Mouse (Mus musculus): Measurements from ENCODE around the gene Fam98a.
A peak's percentile ranks its signal among the peaks of the same experiment; 100 is the strongest.

The Fam98a gene

DNA sequence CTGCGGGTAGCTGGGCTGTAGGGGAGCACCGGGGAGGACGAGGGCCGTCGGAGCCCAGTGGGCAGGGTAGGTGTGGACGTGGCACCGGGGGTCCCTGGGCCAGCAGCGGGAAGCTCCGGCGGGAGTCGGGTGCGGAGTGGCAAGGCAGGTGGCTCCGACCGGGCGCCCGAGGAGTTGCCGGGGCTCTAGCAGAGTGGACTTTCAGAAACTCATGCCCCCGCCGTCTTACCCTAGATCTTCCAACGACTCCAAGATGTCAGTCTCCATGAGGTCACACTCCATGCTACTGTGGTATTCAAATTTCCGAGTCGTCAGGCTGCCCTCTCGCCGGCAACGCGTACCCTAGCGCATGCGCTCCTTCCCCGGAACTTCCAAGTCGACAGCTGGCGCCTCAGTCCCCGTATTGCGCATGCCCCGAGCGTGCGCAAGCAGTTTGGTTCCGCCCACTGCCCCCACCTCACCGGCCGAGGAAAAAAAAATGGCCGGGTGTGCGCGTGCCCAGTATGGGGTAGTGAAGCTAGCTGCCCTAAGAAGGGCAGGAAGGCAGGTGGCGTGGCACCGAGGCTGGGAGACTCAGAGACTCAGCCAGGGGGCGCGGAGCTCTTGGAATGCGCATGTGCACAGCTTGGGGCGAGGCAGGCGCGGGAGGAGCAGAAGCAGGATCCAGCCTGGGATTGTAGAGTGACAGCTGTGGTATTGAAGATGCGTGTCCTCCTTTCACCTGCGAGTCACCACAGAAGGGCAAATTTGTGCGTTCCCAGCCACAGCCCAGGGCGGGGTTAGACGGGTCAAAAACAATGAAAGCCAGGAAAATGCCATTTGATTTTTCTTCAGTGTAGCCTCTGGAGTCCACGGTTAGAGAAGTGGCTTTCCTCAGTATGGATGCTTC is at the start of gene Fam98a:
Fam98a (minus strand) TSS at position 435 of the 889 bp plus-strand sequence.
- DNase-seq (ENCODE audit: low spot score) = peak; percentile 100

DNA sequence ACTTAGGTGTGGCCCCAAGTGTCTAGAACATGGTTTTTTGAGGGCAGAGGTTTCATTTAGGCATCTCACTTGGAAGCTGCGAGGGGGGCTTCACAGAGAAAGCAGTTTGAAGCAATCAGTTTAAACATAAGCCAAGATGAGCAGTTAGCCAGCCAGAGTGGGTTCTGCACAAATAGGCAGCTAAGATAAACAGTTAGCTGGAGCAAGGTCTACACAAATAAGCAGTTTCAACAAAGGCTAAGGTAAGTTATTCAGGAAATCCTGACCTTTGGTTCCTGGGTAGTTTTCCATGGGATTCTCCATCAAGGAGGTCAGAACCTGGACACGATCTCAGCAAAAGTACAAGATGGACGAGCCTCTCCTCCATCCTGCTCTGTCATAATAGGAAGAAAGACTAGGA is 46.9 kb upstream of the Fam98a start:
- DNase-seq (ENCODE audit: low spot score) = no peak

DNA sequence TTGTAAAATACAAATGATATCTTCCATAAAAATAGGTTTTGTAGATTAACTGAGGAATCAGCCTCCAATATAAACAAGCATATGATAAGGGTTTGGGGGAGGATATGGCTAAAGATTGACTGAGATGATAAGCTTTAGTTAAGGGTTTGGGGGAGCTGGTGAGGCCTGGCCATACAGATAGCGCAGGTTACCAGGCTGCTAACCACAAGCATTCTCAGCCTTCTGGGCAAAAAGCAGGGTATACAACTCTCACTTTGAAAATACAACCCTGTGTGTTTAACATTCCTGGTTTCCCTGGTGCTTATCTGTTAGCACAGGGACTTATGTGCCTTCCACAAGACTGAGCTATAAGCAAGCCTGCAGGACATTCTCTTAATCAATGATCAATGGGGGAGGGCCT is 31.0 kb upstream of the Fam98a start:
- no peak for DNase-seq (ENCODE audit: low spot score)

DNA sequence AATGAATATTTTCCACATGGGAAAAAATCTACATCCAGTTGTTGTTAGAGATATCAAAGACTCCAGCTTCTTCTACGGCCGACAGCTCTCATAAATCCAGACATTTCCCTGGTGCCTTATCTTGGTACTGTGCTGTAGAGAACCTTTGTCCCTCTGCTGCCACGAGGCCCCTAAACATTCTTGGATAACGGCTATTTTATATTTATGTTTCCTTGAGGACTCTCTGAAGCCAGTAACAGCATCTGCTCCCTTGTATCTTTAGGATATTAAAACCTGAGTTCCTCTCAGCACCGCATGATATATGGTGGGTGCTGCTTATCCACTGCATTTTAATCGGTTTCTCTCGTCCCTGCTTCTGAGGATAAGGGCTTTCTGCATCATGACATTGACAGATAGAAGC is 23.9 kb upstream of the Fam98a start:
- no peak for DNase-seq (ENCODE audit: low spot score)

DNA sequence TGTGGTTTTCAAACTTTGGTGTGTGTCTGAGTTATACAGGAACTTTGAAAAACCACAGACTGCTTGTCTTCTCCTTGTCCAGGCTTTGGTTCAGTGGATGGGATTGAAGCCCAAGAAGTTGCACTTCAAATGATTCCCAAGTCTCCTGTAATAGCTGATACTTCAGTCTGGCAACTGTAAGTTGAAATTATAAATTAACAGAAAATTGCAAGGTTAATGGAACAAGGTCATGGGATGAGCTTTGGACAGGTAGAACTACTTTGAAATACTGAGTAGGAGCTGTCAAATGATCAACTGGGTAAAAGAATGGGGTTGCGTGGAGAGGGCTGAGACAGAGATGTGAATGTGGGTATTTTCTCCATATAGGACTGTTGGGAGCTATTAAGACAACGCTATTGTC is 6.3 kb upstream of the Fam98a start:
- DNase-seq (ENCODE audit: low spot score) = no peak

DNA sequence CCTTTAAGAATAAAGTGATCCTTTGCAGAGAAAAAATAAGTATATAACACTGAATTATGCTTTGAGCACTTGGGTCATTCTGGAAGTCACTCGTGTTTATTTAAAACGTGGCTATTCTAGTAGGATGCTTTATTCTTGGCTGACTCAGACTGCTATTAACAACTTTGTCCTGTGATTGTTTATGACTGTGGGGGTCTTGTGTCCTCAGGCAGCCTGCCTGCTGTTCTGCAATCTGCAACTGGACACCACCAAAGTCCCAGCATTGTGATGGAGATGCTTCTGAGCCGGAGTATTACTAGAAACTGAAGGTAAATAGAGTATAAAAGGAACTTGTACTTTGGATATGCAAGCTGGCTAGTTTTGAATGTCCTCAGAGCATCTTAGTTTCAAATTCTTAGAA is 5.3 kb upstream of the Fam98a start:
- DNase-seq (ENCODE audit: low spot score) = no peak

DNA sequence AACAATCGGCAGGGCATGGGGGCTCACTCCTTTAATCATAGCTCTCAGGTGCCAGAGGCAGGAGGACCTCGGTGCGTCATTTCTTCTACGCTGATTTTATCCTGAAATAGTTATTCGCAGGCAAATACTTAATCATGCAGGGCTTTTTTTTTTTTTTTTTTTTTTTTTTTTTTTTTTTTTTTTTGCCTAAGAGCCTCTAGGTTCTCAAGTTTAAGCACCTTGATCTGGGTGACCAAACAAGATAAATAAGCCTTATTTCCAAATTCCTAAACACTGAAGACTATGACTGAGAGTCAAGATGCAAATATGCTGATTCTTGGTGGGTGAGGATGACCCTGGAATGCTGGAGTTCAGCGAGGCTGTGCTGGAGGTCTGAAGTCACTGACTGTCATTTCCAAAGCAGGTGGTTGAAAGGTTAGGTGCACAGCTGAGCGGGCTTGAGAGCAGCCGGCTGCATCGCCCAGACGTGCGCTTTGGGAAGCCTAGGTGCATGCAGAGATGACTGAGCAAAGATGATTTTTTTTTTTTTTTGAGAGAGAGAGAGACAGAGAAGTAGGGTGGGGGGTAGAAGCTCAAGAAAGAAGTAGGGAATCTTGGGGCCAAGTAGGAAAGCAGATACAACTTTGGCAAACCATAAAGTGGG is 854 bp downstream of the Fam98a start:
- peak; percentile 44 for DNase-seq (ENCODE audit: low spot score)

DNA sequence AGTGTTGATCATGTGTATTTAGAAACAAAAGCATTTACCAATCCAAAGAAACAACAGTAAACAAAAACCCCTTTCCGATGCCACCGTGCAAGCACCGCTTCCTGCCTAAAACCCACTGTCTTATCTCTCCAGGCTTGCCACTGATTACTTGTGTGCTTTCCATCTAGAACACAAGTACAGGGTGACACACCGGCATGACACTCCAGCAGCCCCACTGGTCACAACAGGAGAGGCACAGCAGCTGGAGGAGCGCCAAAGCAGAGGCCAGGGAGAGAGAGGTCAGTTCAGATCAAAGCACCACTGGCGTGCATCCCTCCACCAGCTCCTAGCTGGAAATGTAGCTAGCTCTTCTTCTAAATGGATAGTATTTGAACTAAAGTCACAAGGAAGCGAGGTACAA is 7.5 kb downstream of the Fam98a start:
- DNase-seq (ENCODE audit: low spot score) = no peak

DNA sequence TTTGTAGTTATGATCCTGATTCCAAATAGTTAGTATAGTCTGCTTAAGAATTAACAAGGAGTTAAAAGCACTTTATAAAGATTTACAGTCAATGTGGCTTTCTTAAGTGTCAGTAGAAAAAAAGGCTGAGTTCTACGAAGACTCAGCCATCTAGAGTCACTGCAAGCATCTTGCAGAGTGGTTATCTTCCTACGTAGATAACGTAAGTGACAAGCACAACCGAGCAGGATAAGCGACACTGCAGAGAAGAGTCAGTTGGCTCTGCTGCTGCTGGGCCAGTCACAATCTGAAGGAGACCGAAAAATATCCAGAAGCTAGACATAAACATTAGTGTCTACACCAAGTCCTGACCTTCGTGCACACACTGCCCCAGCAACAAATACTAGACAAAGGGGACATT is 8.3 kb downstream of the Fam98a start:
- DNase-seq (ENCODE audit: low spot score) = no peak

DNA sequence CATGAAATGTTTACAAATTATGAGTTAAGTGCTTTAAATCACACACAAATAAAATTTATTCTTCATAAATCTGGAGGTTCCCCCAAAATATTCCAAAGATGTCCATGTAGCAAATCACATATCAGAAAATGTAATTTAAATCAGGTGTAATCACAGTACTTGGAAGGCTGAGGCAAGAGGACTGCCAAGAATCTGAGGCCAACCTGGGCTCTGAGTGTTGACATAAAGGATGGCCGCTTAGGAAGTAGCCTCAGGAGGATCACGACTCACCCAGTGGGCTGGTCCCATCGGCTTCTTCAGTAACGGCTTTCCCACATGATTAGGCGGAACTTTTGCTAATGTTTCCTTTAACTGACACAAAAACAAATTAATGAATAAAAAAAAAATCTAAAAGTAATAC is 11.9 kb downstream of the Fam98a start:
- no peak for DNase-seq (ENCODE audit: low spot score)

DNA sequence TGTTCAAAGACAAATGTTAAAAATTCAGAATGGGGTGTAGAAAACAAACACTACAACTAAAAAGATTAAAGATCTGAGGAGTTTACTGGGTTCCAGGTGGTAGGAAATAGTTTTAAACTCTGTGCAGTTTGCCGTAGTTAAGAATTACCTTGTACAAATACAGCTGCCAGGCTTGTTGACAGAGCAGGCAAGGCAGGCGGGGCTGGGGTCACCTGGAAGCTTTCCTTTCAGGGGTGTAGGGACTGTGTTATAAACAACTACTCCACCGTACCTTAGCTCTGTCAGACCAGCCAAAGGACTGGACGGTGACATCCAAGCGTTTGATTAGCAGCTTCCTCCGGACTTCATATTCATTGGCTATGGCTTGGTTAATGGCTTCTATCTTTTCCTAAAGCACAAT is 12.6 kb downstream of the Fam98a start:
- no peak for DNase-seq (ENCODE audit: low spot score)

DNA sequence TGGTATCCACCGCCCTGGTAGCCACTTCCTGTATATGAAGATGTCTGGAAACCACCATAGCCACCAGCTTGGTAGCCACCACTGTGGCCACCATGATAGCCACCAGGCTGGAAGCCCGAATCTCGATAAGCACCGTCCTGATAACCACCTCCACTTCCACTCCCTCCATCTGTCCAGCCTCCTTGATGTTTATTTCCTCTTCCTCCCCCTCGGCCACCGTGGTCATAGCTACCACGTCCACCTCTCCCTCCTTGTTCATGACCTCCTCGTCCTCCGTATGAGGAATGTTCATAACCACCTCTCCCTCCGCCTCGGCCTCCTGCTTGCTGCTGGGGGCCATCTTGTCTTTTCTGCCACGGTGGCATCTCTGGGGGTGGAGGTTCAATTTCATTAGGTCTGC is 13.3 kb downstream of the Fam98a start:
- DNase-seq (ENCODE audit: low spot score) = no peak

DNA sequence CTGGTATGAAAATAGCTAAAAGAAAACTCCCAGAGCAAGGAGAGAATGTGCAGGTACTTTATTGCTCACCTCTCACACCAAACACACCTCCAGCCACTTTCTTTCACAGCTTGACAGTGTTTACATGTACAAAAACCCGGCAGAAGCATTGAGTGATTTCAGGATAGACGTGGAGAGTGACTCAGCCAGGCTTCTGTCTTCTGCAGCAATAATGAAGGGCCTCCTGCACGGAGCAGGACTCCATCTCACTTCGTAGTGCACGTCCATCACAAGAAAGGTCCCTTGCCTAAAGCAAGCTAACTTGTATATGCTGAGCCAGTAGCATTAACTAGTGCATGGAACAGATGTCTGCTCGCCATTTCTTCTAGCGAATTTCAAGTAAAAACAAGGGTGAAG is 14.7 kb downstream of the Fam98a start:
- no peak for DNase-seq (ENCODE audit: low spot score)

DNA sequence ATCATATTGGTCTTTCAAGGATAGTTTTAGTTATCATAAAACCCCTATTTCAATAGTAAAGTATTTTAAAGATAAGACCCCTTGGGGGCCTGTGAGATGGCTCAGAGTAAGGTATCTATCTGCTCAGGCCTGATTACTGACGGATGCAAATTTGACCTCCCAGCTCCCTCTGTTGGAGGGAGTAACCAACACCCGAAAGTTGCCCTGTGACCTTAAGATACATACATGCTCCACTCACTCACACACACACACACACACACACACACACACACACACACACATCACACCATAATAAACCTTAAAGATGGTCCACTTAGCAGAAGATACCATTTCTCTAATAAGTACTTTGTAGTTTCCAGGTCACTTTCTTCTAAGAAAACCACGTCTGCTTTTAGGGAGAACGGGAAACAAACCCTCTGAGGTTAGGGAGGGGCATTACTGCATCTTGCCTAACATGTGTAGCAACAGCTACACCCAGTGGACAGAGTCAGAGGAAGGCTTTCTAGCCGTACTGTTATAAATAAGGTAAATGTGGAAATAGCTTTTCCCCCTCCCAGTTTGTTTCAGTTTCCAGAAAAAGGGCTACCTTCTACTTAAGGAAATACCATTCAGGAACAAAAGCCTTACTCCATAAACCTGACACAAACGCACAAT is 15.2 kb downstream of the Fam98a start:
- peak; percentile 18 for DNase-seq (ENCODE audit: low spot score)

DNA sequence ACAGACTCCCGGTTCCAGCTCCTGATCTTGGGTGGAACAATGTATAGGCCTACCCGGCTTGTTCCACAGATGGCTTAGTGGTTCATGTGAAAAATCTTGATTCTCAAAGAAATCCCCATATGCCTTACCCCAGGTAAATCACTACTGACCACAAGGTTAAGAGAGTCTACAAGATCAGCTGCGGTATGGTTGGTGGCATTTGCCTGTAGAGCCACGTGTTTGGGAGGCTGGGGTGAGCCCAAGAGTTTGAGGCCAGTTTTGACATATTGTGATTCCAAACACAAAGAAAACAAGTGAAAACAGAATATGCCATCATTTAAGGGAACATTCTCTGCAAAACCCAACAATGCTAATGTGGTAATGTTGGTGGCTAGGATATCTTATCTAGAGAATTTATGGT is 16.1 kb downstream of the Fam98a start:
- DNase-seq (ENCODE audit: low spot score) = no peak

DNA sequence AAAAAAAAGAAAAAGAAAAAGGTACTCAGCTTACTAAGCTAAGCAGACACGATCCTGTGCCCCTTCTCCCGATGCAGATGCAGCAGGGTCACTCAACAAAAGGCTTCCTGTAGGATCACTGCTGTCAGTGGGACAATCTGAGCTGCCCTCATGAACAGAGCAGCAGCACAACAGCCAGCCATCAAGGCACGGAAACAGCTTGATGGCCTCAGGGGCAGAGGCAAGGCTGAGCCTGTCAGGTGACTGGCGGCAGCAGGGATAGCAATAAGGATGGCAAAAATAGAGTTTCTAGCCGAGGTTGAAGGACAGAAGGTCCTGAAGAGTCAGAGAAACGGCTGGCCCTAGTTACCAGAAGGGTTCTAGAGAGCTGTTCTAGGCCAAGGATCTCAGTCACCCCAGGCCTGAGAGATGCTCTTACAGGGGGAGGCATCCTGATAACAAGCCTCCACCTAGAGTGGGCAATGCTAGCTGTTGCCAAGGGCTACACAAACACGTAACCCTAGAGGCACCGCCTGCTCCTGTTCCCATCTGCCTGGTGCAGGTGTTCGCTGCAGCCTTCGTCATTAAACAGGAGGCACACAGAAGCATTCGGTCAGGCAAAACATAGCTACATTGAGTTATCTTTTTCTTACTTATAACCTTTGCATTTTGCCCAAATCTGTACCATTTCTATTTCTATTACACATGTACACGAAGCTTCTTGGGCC is 17.3 kb downstream of the Fam98a start:
- no peak for DNase-seq (ENCODE audit: low spot score)

DNA sequence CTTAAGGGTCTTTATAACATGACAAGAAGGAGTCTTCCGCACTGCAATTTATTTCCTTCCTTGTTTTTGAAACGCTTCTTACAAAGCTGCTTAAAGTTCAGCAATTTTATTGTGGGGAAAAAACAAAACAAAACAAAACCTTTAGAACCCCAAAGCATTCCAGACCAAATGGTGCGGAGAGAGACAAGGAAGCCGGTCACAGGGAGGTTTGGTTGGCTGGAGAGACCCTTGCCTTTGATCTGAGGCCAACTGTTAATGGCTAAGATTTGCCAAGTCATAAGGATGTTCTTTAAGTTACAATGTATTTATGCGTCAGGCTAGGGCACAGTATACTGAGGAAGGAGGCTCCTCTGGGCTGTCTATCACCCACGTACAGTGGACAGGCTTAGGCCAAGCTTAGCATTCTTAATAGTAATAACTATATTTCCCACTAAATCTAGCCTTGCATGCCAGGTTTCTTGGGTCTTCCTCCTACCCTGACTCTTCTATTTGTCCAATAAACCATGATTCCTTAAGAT is 19.2 kb downstream of the Fam98a start:
- no peak for DNase-seq (ENCODE audit: low spot score)

DNA sequence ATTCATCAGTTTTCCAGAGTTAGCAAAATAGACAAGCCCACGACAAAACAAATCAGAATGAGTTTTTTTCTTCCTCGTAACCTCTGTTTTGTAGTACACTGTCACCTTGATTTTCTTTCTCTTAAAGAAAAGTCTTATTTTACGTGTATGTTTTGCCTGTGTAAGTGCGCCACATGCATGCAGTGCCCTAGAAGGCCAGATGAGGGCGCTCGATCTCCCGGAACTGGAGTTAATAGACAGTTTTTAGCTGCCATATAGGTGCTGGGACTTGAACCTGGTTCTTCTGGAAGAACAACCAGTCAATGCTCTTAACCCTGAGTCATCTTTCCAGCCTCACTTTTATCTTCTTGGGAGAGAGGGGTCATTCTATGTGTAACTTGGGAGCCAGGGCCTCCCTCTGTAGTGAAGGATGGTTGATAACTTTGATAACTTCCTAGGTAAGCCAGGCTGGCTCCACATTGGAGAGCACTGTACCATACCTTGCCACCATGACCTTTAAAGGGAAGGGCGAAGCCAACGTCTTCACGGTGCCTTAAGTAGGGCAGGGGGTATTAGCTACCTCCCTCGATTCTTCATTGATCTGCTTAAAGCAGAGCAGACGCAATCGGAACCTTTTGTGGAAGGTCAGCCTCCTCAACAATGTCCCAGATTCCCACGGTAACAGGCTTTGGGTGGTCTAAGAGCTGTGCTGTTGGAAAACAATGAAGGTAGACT is 22.4 kb downstream of the Fam98a start:
- no peak for DNase-seq (ENCODE audit: low spot score)

DNA sequence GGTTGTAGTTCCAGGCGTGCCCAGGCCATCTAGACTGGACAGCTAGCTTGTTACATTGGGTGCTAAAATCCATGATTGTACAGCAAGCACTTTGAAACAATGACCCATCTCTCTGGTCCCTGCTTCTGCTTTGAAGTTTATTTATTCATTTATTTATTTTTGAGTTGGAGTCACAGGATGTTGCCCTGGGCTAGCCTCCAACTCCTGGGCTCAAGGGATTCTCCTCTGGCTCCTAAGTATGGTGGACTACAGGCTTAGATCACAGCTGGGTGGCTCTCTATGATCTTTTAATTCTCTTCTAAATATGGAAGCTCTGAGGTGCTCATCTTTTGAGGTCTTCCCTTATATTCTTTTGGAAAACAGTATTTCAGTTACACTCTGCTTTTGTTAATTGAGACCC is 25.3 kb downstream of the Fam98a start:
- no peak for DNase-seq (ENCODE audit: low spot score)

DNA sequence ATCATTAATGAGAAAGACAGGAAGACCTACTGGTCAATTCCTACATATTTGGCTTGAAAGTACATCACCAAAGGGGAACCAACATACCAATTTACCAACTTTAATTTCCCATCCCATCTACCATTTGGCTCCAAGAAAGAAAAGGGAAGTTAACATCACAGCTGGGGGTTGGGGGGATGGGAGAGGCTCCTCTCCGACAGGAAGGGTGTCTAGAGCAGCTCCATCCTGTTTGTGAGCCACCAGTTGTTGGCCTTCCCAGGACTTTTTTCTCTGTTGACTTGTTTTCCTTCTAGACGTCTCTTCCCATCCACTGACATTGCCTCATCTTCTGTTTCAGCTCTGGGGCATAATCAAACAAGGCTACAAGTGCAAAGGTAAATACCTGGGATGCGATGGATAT is 27.9 kb downstream of the Fam98a start:
- DNase-seq (ENCODE audit: low spot score) = no peak

DNA sequence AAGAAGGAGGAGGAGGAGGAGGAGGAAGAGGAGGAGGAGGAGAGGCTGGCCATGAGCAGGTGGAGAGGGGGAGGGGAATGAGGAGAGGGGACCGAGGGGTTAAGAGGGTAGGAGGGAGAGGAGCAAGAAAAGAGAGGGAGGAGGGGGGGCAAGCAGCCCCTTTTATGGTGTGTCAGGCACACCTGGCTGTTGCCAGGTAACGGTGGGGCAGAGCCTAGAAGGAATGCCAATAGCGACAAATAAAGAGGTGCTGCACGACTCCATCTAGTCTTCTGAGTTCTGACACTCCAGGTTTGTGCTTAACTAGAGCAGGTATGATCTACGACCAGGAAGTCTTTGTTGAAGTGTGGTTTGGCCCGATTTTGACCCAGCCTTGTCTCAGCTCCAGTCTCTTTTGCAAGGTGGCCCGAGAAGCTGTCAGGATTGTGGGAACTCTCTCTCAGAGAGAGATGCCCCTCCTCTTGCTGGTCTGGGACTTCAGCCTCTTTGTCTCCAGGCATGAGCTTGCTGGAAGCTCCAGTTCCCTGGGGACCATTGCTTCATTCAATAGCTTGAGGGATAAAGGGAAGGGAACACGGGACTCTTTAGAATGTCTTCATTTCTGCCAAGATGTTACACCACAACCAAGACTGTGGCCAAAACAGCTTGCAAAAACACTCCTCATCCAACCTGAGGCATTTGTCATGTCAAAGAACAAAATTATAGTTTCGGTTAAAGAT is 29.2 kb downstream of the Fam98a start:
- peak; percentile 25 for DNase-seq (ENCODE audit: low spot score)

Data from MN1 (cell line).